Mouse (Mus musculus) urinary bladder, adult 18-20 months (tissue): ENCODE data around the gene Adssl1.
A peak's percentile ranks its signal among the peaks of the same experiment; 100 is the strongest.

Experiments used
- DNase-seq, 2 experiments: peaks; one replicate each; pipeline ENCODE4 v3.0.0; 2022; ENCODE audit warnings: low spot score in 2 of 2, mixed read lengths in 2 of 2

Adssl1 gene

DNA sequence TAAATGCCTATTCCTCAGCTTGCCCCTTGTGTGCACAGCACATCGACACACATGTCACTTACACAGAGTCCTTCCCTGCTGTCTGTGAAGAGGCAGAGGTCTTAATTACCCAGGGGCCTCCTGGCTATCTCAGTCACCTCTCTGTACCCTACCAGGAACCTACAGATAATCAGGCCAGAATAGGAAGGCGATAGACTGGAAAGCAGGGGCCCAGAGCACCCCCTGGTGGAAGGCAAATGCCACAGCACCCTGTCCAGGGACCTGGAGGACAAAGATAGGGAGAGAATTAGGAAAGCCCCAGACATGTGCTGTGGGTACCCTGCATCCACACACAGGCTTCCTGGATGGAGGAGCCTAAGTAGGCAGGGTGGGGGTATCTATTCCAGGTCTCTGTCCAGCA lies 3.9 kb downstream of the Adssl1 start:
- peak in 1 of 2 experiments; percentile 47 for DNase-seq

- DNase-seq: no peak
These were observed 5.9 kb downstream of the Adssl1 start for GRCm38 (mm10) chr12:112625700-112626099.

DNA sequence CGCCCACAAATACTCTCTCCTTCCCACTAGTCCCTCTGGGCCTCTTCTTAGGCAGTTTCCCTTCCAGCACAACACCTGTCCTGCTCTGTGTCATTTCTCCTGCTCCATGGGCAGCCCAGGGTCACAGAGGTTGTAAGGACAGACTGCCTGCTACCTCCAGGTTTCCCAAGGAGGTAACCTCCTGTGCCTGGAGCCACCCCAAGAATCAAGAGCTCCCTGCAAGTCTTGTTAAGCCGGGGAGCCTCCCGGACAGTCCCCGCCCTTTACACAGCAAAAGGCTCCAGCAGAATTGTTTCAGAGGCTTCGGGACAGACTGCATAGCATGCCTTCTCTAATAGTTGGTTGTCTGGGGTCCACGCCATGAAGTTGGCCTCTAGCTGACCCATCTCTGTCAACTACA lies 6.6 kb downstream of the Adssl1 start:
- DNase-seq: no peak

- no peak for DNase-seq
These were observed 7.4 kb downstream of the Adssl1 start for GRCm38 (mm10) chr12:112627097-112627881.

DNA sequence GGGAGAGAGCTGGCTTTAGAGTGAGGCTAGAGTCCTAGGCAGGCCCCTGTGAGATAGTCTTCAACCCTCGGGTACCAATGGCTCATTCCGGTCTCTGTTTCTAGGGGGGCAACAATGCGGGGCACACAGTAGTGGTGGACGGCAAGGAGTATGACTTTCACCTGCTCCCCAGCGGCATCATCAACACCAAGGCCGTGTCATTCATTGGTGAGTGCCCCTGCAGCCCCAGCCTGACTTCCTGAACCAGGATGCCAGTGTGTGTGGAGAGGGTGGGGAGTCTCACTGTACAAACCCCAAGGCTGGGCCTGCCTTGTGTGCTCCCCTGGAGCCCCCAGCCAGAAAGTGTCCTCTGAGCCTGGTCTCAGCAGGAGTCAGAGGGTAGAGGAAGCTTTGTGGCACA lies 8.4 kb downstream of the Adssl1 start:
- DNase-seq: no peak

DNA sequence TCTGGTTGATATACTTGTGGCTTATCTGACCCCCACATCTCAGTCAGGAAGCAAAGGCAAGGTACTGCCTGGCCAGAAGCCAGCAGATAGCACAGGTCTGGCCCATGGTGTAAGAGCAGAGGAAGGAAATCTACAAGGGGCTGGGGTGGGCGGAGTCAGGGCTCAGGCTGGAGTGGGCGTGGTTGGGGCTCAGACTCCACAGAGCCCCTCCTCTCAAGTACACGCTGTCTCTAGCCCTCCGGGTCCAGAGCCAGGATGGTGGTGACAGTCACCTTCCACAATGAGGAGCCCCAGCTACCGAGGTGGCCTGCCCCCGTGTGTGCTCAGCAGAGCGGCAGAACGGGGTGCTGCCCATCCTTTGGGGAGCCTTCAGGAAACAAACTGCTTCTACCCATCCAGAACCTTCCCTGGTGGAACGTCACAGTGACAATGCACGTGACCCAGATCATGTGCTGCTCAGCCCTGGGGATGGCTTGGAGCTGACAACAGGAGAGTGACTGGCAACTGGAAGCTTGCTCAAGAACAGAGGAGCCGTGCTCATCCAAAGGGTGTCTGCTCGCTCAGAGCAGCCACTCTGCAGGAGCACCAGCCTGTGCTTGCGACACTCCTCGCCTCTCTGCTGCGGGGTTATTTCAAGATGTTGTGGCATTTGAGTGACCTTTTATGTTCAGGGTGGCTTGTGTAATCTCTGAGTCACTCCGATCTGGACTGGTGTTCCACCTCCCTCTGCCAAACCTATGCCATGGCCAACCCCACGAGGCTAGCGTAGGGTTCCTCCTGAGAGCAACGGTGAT lies 9.3 kb downstream of the Adssl1 start:
- DNase-seq: peak; percentile 53 to 58

- no peak for DNase-seq
These were observed 10.2 kb downstream of the Adssl1 start for GRCm38 (mm10) chr12:112630029-112630428.

GRCm38 (mm10) chr12:112630796-112631195 lies 11.0 kb downstream of the Adssl1 start:
- no peak for DNase-seq

DNA sequence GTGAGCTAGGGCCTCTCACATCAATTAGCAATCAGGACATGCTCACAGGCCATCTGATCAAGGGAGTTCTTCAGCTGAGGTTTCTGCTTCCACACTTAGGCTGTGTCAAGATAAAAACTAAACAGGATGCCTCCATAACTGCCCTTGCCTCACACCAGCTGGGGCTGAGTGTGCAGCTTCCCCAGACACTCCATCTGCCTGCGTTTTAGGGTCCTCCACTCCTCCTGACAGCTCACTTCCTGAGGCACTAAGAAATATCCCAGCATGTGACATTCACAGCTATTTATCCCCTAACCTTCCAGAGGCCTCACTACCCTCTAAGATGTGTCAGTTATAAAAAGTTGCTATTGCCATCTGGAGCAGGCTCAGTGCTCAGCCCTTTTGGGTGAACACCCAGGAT lies 11.6 kb downstream of the Adssl1 start:
- DNase-seq: no peak

DNA sequence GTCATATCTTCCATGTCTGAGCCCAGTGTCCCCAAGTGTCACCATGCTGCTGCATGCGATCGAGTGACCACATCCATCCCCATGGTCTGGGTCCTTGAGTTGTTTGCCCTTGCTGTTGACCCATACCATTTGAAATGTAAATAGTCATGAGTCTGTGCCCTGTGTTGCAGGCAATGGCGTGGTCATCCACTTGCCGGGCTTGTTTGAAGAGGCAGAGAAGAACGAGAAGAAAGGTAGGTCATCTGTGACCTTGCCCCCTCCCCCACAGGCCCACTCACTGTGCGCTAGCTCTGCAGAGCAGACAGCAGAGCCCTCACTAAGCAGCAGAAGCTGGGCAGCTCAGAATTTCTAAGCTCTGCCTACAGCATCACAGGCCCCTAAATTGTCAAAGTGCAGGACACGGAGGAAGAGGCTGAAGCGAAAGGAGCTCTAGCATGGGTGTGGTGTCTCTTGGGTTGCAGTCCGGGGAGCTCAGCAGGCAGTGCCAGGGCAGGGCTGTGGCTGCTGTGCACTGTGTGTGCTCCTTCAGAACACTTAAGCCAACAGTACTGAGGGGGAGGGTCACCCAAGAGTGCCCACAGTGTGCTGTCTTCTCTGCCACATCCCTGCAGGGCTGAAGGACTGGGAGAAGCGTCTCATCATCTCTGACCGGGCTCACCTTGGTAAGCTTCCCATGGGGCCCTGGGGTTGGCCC lies 12.4 kb downstream of the Adssl1 start:
- no peak for DNase-seq

DNA sequence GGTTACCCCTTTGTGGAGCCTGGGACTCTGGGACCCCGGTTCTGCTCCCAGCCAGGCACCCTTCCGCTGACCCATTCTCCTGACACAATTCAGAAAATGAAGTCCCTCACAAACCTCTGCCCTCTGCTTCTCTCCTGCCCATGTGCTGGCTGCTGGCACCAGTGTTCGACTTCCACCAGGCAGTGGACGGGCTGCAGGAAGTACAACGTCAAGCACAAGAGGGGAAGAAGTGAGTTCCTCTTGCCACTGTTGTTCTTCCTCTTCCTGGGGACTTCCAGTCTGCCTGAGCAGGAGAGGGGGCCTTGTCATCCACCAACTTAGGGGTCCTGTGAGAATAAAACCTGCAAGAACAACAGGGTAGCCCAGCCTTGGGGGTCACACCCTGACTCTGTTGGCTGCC lies 13.1 kb downstream of the Adssl1 start:
- DNase-seq: no peak

- DNase-seq: no peak
These were observed 13.8 kb downstream of the Adssl1 start for GRCm38 (mm10) chr12:112633686-112634085.

DNA sequence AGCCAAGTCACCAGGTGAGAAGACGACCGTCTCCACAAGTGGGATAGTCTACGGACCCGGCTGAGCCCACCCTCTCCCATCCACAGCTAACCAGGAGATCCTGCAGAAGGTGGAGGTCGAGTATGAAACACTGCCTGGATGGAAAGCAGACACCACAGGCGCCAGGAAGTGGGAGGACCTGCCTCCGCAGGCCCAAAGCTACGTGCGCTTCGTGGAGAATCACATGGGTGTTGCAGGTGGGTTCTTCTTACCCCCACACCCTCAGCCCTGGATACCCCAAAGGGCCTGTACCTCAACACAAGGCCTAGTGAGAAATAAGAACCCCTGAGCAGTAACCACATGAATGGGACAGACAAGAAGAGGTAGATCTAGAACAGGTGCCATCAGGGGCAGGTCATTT lies 19.7 kb downstream of the Adssl1 start:
- no peak for DNase-seq

DNA sequence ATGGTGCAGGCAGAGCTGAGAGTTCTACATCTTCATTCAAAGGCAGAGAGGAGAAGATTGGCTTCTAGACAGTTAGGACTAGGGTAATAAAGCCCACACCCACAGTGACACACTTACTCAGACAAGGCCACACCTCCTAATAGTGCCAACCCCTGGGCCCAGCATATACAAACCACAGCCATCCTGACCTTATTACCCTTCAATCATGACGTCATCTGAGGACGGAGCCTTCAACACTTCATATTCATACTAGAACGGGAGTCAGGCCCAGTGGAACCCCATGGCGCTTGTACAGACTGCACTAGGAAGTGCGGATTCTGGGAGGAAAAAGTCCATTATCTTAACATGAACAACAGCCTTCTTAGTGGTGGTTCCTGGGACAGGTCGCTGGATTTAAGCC lies 23.3 kb downstream of the Adssl1 start:
- DNase-seq: no peak

DNA sequence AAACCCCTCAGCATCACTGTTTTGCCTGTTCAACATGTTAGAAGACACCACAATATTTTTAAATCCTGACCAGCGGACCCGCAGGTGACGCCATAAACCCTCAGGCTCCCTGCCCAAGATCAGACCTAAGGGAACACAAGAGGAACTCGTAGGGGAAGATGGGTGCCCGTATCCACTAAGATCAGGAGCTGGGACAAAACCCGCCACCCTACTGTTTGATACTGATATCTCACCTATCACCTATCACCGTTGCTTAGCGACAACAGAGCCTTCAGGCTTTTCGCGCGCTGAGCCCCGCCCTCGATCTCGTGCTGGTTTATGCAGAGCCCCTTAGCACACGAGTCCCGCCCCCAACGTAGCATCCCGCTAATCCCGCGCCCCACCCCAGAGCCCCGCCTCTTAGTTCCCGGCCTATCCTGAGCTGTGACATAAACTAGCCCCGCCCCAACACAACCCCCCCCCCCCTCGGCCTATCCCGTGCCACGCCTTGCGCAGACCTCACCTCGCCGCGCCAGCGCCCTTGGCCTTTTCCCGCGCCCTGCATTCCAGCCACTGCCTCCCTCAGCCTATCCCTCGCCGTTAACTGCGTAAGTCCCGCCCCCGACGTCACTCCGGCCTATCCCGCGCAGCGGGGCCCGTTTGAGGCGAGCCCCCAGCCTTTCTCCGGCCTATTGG lies 24.5 kb downstream of the Adssl1 start, which contains the start of gene Siva1:
Siva1 (plus strand) TSS at position 500 of the 675 bp plus-strand sequence.
- peak; percentile 92 to 98 for DNase-seq

GRCm38 (mm10) chr12:112644855-112645506 lies 25.1 kb downstream of the Adssl1 start:
- DNase-seq: no peak

DNA sequence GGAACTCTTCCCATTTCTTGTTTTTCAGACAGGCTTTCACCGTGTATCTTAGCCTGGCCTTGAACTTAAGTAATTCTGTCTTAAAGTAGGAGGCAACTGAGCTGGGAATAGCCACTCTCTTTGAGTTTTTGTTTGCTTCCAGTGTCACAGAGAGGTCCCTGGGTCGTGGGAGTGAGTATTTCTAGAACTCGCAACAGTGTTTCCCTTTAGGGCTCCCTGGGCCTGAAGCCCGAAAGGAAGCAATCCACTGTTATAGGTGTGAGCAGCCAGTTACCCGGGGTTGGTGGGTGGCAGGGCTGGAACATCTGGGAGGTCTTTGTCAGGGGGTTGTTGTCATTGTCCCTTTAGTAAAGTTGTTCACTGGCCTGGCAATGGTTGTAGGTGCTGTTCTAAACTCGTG lies 26.3 kb downstream of the Adssl1 start:
- DNase-seq: no peak

GRCm38 (mm10) chr12:112648081-112648480 lies 28.2 kb downstream of the Adssl1 start:
- DNase-seq: no peak

GRCm38 (mm10) chr12:112651778-112652439 lies 32.1 kb downstream of the Adssl1 start:
- no peak for DNase-seq

- peak; percentile 49 to 81 for DNase-seq
These were observed 33.4 kb downstream of the Adssl1 start for GRCm38 (mm10) chr12:112653157-112653824.
